Mouse (Mus musculus): ENCODE results near the gene Piezo1.
A peak's percentile ranks its signal among the peaks of the same experiment; 100 is the strongest.

The Piezo1 gene

GRCm38 (mm10) chr8:122544138-122544537, 7.0 kb downstream of the Piezo1 start:
- DNase-seq: no peak

DNA sequence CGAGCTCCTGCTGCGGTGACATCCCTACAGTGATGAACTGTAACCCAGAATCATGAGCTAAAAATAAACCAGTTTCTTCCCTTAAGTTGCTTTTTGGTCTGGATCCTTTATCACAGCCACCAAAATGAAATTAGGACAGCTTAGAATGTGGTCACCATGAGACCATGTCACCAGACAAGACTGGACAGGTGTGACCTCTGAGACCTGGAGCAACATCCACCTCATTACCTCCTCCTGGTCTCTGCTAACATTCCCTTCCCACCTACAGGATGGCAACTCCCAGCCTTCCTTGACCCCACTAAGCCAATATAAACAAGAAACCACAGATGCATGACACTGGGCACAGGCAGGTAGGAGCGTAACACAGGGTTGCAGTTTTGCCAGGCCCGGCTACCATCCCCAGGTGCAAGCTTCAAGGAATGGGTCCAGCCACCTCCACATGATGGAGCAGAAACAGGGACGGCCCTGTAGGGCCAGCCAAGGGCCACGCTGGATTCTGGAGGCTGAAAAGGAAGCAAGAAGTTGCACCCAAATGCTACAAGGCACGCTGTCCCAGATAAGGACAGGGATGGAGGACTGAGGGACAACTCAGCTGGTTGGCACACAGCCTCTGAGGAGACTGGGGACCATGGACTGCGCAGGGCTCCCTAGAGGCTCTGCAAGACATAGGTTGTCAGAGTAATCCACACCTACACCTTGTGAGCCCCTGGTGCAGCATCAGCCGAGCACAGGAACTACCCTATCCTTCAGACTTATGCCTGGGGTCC, 12.6 kb downstream of the Piezo1 start:
- no peak for DNase-seq

- no peak for DNase-seq
Measured at GRCm38 (mm10) chr8:122537812-122538211, 13.3 kb downstream of the Piezo1 start.

DNA sequence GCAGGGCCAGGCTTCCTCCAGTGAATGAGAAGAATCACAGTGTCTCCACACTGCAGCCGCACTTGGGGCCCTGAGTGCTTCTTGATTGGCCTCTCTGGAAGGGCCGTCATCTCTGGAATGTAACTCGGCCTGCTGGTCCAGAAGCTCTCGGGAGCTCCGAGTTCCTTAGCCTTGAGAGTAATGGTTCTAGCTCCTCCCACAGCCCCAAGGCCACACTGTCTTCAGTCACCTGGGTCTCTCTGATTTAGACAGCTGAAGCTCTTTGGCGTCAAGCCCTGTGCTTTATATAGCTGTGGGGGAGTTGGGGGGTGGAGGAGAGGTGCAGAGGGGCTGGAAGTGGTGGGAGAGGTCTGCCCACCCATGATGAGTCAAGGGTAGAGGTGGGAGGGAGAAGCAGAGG, 14.1 kb downstream of the Piezo1 start:
- no peak for DNase-seq

DNA sequence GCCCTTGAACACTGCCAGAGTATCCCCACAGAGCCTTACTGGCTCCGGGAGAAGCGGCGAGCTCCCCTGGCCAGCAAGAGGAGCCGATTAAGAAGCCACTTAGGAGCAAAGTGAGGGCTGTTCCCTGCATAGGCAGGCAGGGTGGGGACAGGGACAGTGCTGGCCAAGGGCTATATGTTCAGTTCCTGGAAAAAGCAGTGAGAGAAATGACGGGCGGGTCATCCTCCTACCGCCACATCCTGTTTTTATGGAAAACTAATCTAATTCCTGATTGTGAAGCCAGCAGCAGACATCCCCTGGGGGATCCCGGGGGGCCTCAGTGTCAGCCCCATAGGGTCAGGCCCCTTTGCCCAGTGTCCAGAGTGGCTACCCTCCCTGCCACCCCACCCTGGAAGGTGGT, 19.8 kb downstream of the Piezo1 start:
- DNase-seq: no peak

GRCm38 (mm10) chr8:122529159-122529558, 22.0 kb downstream of the Piezo1 start:
- DNase-seq: no peak

- DNase-seq: no peak
Measured at GRCm38 (mm10) chr8:122527937-122528336, 23.2 kb downstream of the Piezo1 start.

GRCm38 (mm10) chr8:122526526-122527170, 24.5 kb downstream of the Piezo1 start:
- no peak for DNase-seq

DNA sequence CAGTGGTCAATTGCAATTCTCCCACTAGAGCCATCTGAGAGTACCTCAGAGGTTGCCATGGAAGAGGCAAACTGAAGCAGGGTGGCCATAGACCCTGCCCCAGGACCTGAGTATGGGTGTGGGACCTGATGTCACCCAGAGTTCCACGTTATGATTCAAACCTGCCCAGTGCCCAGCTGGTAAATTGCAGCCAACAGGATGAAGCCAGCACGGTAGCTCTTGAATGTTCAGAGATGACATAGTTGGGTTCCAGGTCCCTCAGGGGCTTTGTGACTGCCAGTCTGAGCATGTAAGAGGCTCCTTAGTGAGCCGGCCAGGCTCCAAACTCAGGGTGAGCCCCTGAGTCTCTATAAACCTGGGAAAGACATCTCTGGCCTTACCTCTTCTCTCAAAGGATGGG, 25.0 kb downstream of the Piezo1 start:
- DNase-seq: no peak

- DNase-seq: no peak
Measured at GRCm38 (mm10) chr8:122525004-122525403, 26.1 kb downstream of the Piezo1 start.

- no peak for DNase-seq
Measured at GRCm38 (mm10) chr8:122524506-122524905, 26.6 kb downstream of the Piezo1 start.

DNA sequence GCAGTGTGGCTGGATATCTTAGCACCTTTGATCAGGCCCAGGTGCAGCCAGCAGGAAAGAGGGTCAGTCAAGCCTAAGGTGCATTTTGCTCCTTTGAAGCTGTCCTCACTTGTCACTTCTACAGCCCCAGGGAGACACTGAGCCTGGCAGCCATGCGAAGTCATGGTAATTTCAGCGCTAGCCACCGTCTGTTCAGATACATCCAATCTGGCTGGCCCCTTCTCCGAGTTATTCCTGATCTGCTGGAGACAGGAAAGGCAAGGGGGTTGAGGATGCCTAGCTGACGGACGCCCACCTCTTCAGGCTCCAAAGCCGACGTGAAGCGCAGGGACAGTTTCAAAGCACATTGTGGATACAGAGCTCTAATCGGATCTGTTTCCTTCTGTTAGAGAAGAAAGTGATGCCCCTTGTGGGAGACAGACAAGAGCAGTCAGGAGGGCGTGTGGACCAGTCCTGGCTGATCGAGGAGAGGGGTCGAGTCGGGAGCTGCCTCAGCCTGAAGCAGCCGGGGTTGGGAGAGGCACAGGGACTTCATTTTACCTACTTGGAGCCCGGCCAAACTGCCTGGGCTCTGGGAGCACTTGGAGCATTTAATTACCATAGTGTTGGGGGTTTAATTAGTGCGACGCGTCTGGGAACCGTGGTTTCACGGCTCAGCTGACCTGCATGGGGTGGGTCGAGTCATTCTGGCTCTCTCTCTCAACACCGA, 27.3 kb downstream of the Piezo1 start:
- no peak for DNase-seq

- DNase-seq: no peak
Measured at GRCm38 (mm10) chr8:122522796-122523651, 28.1 kb downstream of the Piezo1 start.

GRCm38 (mm10) chr8:122520611-122521010, 30.5 kb downstream of the Piezo1 start:
- no peak for DNase-seq

DNA sequence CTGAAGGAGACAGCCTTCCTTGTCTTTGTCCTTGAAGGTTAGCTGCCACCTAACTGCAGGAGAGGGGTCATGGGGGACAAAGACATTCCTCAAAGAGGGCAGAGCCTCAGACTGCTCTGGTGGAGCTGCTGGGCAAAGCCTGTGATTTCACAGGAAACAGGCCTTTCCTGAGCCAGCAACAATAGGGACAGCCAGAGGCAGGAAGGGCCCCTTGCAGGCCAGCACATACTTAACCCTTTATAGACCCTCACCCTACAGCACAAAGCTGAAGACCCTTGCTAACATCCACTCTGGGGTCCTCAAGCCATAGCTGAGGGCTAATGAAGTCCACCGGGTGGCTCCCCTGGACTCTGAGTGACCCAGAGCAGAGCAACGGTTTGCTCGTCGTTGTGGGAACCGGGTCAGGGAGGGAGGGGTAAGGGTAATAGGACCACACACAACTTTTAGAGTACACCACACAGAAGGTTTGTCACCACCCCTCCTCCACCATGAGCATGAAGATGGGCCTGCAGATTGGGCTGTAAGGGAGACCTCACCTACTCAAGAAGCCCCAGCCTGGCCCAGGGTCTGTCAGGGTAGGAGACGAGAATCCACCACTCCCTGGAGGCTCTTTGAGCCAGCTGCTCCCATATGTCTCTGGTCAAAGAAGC, 33.5 kb downstream of the Piezo1 start:
- no peak for DNase-seq

DNA sequence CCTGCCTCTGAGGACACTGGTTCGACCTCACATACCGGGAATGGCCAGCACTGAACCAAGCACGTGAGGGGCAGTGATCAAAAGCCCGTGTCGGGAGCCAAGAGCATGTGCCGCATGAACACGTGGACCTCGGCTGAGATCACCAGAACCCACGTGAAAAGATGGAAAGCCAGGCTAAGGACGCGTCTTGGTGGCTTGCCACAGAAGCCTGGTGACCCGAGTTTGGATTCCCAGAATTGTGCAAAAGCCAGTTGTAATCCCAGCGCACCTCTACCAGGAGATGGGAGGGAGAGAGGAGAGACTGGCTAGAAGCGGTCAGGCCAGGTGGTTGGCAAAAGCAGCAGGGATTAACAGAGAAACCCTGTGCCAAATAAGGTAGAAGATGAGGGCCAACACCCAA, 35.4 kb downstream of the Piezo1 start:
- no peak for DNase-seq

GRCm38 (mm10) chr8:122512392-122512791, 38.7 kb downstream of the Piezo1 start:
- no peak for DNase-seq

- DNase-seq: no peak
Measured at GRCm38 (mm10) chr8:122511552-122511951, 39.6 kb downstream of the Piezo1 start.

- peak; percentile 41 to 42 for DNase-seq
Measured at GRCm38 (mm10) chr8:122500856-122501255, 50.3 kb downstream of the Piezo1 start.

DNA sequence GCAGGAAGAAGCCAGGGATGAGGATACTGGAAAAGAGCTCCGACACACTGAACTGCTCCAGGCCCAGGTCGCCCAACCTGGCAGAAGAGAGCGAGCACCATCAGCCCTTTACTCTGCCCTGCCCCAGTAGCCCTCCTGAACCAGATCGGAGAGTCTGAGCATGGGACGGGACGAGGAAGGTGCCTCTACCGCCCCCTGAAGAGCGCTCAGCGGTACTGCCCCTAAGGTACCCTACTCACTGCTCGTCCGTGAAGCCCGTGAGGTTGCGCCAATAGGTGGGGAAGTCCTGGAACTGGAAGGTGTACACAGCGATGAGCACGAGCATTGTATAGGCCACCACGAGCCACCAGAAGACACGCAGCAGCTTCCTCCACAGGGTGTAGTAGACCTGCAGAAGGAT, 53.2 kb downstream of the Piezo1 start:
- DNase-seq: no peak

DNA sequence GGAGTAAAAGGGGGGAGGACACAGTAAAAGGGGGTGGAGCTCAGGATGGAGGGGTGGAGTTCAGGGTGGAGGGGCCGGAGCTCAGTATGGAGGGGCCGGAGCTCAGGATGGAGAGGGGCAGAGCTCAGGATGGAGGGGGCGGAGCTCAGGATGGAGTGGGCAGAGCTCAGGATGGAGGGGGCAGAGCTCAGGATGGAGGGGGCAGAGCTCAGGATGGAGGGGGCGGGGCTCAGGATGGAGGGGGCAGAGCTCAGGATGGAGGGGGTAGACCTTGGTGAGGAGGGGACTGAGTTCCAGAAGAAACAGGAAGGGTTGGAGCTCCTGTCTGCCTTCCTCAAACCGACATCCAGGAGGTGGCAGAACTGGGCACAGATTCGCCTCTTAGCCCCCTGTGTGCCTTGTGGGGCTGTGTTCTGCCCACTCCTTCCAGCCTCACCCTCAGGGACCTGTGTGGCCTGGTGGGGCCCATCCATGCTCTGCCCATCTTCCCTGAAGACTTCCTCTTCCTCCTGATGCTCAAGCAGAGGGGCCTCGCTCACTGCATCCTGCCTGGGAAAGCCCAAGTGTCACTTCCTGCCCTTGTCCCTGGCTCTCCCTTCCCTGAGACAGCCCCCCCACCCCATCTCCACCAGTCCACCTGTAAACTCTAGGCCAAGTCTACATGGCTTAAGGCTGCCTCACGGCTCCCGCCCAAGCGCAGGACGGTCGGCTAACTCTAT, 54.0 kb downstream of the Piezo1 start:
- no peak for DNase-seq

DNA sequence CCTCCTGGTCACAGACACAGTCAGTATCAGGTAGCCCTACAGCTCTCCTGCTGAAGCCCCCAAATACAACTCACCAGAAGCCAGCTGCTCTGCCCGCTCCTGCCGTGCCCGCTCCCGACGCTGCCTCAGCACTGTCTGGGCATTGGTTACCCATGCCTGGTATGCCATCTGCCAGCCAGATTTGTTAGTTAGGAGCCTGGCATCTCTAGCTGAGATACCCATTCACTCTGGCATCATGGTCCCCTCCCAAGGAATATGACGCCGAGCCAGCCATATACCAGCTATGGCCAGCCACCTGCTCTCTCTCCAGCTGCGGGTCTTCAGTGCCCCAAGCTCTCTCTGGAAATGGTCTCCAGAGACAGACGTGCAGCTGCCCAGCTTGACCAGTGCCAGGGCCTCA, 62.7 kb downstream of the Piezo1 start:
- no peak for DNase-seq

Measured in thymus, adult 18-20 months (tissue).